Mouse (Mus musculus) liver, adult 10 weeks (tissue): ENCODE data around the gene 1700001O22Rik. TPM values are rescaled to one million over a fixed set of nuclear protein-coding genes. Genes with fewer than 3 reads are reported as not detected.

Experiments
- polyA plus RNA-seq: library from polyadenylated mRNA; stranded (reverse); fragments of 350-450 nt; fragmentation: Illumina TruSeq; extraction: RNeasy Lipid Tissue Mini Kit (QIAGEN cat#74804); gene quantifications from one replicate; pipeline ENCODE4 v1.2.3, GENCODE M21; 2014; ENCODE audit warnings: low read depth, low replicate concordance

Gene 1700001O22Rik
- polyA plus RNA-seq = not detected

GRCm38 (mm10) chr2:30803604-30804003, at the start of gene 1700001O22Rik:
Gene 1700001O22Rik, minus strand, starts transcription at chr2:30803661.

GRCm38 (mm10) chr2:30834373-30835022, 31.0 kb upstream of the 1700001O22Rik start, which contains the start of gene Prrx2:
Gene Prrx2, plus strand, starts transcription at chr2:30834972.

GRCm38 (mm10) chr2:30830283-30830795, 26.9 kb upstream of the 1700001O22Rik start, which contains the start of gene Asb6:
Gene Asb6, minus strand, starts transcription at chr2:30830333.

GRCm38 (mm10) chr2:30807648-30808295, 4.3 kb upstream of the 1700001O22Rik start, which contains the start of gene Ntmt1:
Gene Ntmt1, plus strand, starts transcription at chr2:30807826.

Other genes with a start within 250 kb of the 1700001O22Rik start
- not detected for gene Cstad, start 208.6 kb downstream of the 1700001O22Rik start, polyA plus RNA-seq
- 0.58 TPM for gene Ntmt1, start 4.2 kb upstream of the 1700001O22Rik start, polyA plus RNA-seq
- not detected for gene Asb6, start 26.7 kb upstream of the 1700001O22Rik start, polyA plus RNA-seq
- gene Prrx2, start 31.3 kb upstream of the 1700001O22Rik start, polyA plus RNA-seq = not detected
- gene Ptges, start 126.2 kb upstream of the 1700001O22Rik start, polyA plus RNA-seq = 0.26 TPM
- gene Tor1b, start 149.3 kb upstream of the 1700001O22Rik start, polyA plus RNA-seq = 13.8 TPM
- 20.0 TPM for gene Tor1a, start 164.3 kb upstream of the 1700001O22Rik start, polyA plus RNA-seq
- gene BC005624, start 178.5 kb upstream of the 1700001O22Rik start, polyA plus RNA-seq = 13.6 TPM
- gene Usp20, start 178.6 kb upstream of the 1700001O22Rik start, polyA plus RNA-seq = 0.45 TPM